Mouse (Mus musculus) spleen, postnatal 14 days (tissue): ENCODE data around the gene Rabep2.
"Not testable (repeated sequence)": the region's sequence is repeated elsewhere in the genome, so short reads cannot be mapped to it uniquely, and the experiment has no call there.

Experiments
- DNase-seq, 2 experiments: peaks; one replicate each; pipeline ENCODE4 v3.0.0; 2021 to 2022; ENCODE audit warnings: low spot score in 2 of 2

Gene Rabep2

GRCm38 (mm10) chr7:126428631-126429502 lies at the start of gene Rabep2:
Rabep2 (plus strand) TSS chr7:126428759.
- DNase-seq: peak; percentile 81 to 84

- DNase-seq: no peak
These were observed 45.0 kb upstream of the Rabep2 start for GRCm38 (mm10) chr7:126383565-126383964.

- DNase-seq: no peak
These were observed 40.4 kb upstream of the Rabep2 start for GRCm38 (mm10) chr7:126388185-126388584.

GRCm38 (mm10) chr7:126392086-126392884 lies 36.3 kb upstream of the Rabep2 start:
- not testable (repeated sequence) for DNase-seq

GRCm38 (mm10) chr7:126396298-126397119 lies 32.0 kb upstream of the Rabep2 start, which contains the start of gene Nfatc2ip:
Nfatc2ip (minus strand) TSS chr7:126396737.
- DNase-seq: peak; percentile 88 to 90

- no peak for DNase-seq
These were observed 31.3 kb upstream of the Rabep2 start for GRCm38 (mm10) chr7:126397221-126397620.

GRCm38 (mm10) chr7:126397822-126398221 lies 30.7 kb upstream of the Rabep2 start:
- no peak for DNase-seq

- peak; percentile 76 to 88 for DNase-seq
These were observed 29.0 kb upstream of the Rabep2 start for GRCm38 (mm10) chr7:126399548-126399947.

- not testable (repeated sequence) for DNase-seq
These were observed 26.0 kb upstream of the Rabep2 start for GRCm38 (mm10) chr7:126402518-126402917.

- no peak for DNase-seq
These were observed 19.9 kb upstream of the Rabep2 start for GRCm38 (mm10) chr7:126408686-126409085.

- DNase-seq: no peak
These were observed 17.5 kb upstream of the Rabep2 start for GRCm38 (mm10) chr7:126411061-126411460.

- DNase-seq: peak; percentile 30 to 42
These were observed 13.8 kb upstream of the Rabep2 start, which contains the start of gene Cd19 for GRCm38 (mm10) chr7:126414725-126415124. Cd19 (minus strand) TSS chr7:126414889.

GRCm38 (mm10) chr7:126416615-126417014 lies 11.9 kb upstream of the Rabep2 start:
- DNase-seq: no peak

- DNase-seq: no peak
These were observed 11.5 kb upstream of the Rabep2 start for GRCm38 (mm10) chr7:126417045-126417444.

- DNase-seq: no peak
These were observed 11.0 kb upstream of the Rabep2 start for GRCm38 (mm10) chr7:126417606-126418005.

GRCm38 (mm10) chr7:126418496-126418895 lies 10.1 kb upstream of the Rabep2 start:
- DNase-seq: no peak

GRCm38 (mm10) chr7:126421756-126422155 lies 6.8 kb upstream of the Rabep2 start:
- no peak for DNase-seq

- no peak for DNase-seq
These were observed 4.4 kb upstream of the Rabep2 start for GRCm38 (mm10) chr7:126424161-126424560.

GRCm38 (mm10) chr7:126427323-126427860 lies 1.2 kb upstream of the Rabep2 start:
- no peak for DNase-seq

GRCm38 (mm10) chr7:126428154-126428553 lies 405 bp upstream of the Rabep2 start:
- DNase-seq: no peak

- DNase-seq: no peak
These were observed 942 bp downstream of the Rabep2 start for GRCm38 (mm10) chr7:126429503-126429898.
